Mouse (Mus musculus) macrophage (primary cell): ENCODE results near the gene Madcam1. TPM values are rescaled to one million over a fixed set of nuclear protein-coding genes. Genes with fewer than 3 reads are reported as not detected.

Experiments used
- polyA plus RNA-seq: library from polyadenylated mRNA; stranded (reverse); fragments of 250-400 nt; gene quantifications from 3 replicates; pipeline ENCODE4 v1.2.4, GENCODE M21; 2018; ENCODE audit warnings: inconsistent platforms

Madcam1 gene
- polyA plus RNA-seq, 1 experiment from 2014 or later = not detected

Other genes with a start within 250 kb of the Madcam1 start
- gene Vmn2r83, start 195.8 kb upstream of the Madcam1 start, polyA plus RNA-seq = not detected in 3 replicates
- 5.9 to 18.3 TPM (median 17.5 TPM) in 3 replicates for gene Plpp2, start 130.8 kb upstream of the Madcam1 start, polyA plus RNA-seq
- gene Mier2, start 109.4 kb upstream of the Madcam1 start, polyA plus RNA-seq = 4.8 to 16.5 TPM (median 12.6 TPM) in 3 replicates
- gene Theg, start 77.2 kb upstream of the Madcam1 start, polyA plus RNA-seq = not detected in 3 replicates
- not detected in 3 replicates for gene C2cd4c, start 50.5 kb upstream of the Madcam1 start, polyA plus RNA-seq
- gene Shc2, start 26.6 kb upstream of the Madcam1 start, polyA plus RNA-seq = 0.15 to 0.53 TPM (median 0.38 TPM) in 3 replicates
- not detected in 3 replicates for gene Odf3l2, start 18.8 kb upstream of the Madcam1 start, polyA plus RNA-seq
- gene Tpgs1, start 4.8 kb downstream of the Madcam1 start, polyA plus RNA-seq = 10.4 to 41.3 TPM (median 25.9 TPM) in 3 replicates
- gene Cdc34, start 17.6 kb downstream of the Madcam1 start, polyA plus RNA-seq = 78.9 to 136 TPM (median 128 TPM) in 3 replicates
- 0.30 TPM in 1 of 3 replicates, not detected in the others for gene Gzmm, start 24.5 kb downstream of the Madcam1 start, polyA plus RNA-seq
- gene Bsg, start 39.9 kb downstream of the Madcam1 start, polyA plus RNA-seq = 331 to 456 TPM (median 356 TPM) in 3 replicates
- 0.30 to 1.6 TPM (median 0.40 TPM) in 3 replicates for gene Hcn2, start 52.1 kb downstream of the Madcam1 start, polyA plus RNA-seq
- gene Polrmt, start 82.0 kb downstream of the Madcam1 start, polyA plus RNA-seq = 11.4 to 13.9 TPM (median 11.7 TPM) in 3 replicates
- not detected in 3 replicates for gene Fgf22, start 90.5 kb downstream of the Madcam1 start, polyA plus RNA-seq
- gene Rnf126, start 102.4 kb downstream of the Madcam1 start, polyA plus RNA-seq = 20.1 to 34.6 TPM (median 21.2 TPM) in 3 replicates
- gene Fstl3, start 112.7 kb downstream of the Madcam1 start, polyA plus RNA-seq = 0.12 to 0.67 TPM (median 0.47 TPM) in 3 replicates
- not detected in 3 replicates for gene Prss57, start 126.4 kb downstream of the Madcam1 start, polyA plus RNA-seq
- gene Palm, start 129.0 kb downstream of the Madcam1 start, polyA plus RNA-seq = 1.3 to 1.9 TPM (median 1.8 TPM) in 3 replicates
- gene Misp, start 156.4 kb downstream of the Madcam1 start, polyA plus RNA-seq = 0.23 to 0.95 TPM (median 0.93 TPM) in 3 replicates
- 119 to 188 TPM (median 143 TPM) in 3 replicates for gene Ptbp1, start 189.9 kb downstream of the Madcam1 start, polyA plus RNA-seq
- 0.96 to 1.6 TPM (median 1.2 TPM) in 3 replicates for gene Prtn3, start 209.9 kb downstream of the Madcam1 start, polyA plus RNA-seq
- 0.64 to 2.5 TPM (median 1.0 TPM) in 3 replicates for gene Plppr3, start 210.1 kb downstream of the Madcam1 start, polyA plus RNA-seq
- 0.67 to 0.89 TPM in 2 of 3 replicates, not detected in the other for gene Elane, start 221.7 kb downstream of the Madcam1 start, polyA plus RNA-seq
- gene Cfd, start 226.3 kb downstream of the Madcam1 start, polyA plus RNA-seq = not detected in 3 replicates
- gene Med16, start 244.4 kb downstream of the Madcam1 start, polyA plus RNA-seq = 10.6 to 18.8 TPM (median 16.5 TPM) in 3 replicates
- gene Gm26602, start 246.3 kb downstream of the Madcam1 start, polyA plus RNA-seq = 5.7 TPM in 1 of 3 replicates, not detected in the others